Mouse (Mus musculus) midbrain, embryonic 15.5 days (tissue): ENCODE measurements around the gene Vhl. TPM values are rescaled to one million over a fixed set of nuclear protein-coding genes. Genes with fewer than 3 reads are reported as not detected.
A peak's percentile ranks its signal among the peaks of the same experiment; 100 is the strongest.

Source experiments
- ATAC-seq: fragments of 200-750 bp; cut with Nextera tagmentation; replicated peaks from 2 replicates; pipeline ENCODE4 v1.8.0; 2017; ENCODE audit warnings: moderate TSS enrichment
- H3K27ac ChIP-seq: fragments of 300-500 bp; sonication (generic); 2 replicates; pipeline ENCODE4 v1.5.1; 2015; ENCODE audit warnings: mild to moderate bottlenecking, inconsistent platforms
- H3K27me3 ChIP-seq: fragments of 300-500 bp; sonication (generic); replicated peaks from 2 replicates; pipeline ENCODE4 v1.6.1; 2015; ENCODE audit warnings: inconsistent platforms
- H3K36me3 ChIP-seq: fragments of 300-500 bp; sonication (generic); replicated peaks from 2 replicates; pipeline ENCODE4 v1.6.1; 2015; ENCODE audit warnings: inconsistent platforms
- H3K4me1 ChIP-seq: fragments of 300-500 bp; sonication (generic); 2 replicates; pipeline ENCODE4 v1.6.1; 2015; ENCODE audit warnings: inconsistent platforms
- H3K4me2 ChIP-seq: fragments of 300-500 bp; sonication (generic); 2 replicates; pipeline ENCODE4 v1.6.1; 2015; ENCODE audit warnings: inconsistent platforms, mild to moderate bottlenecking, moderate library complexity
- H3K4me3 ChIP-seq: fragments of 300-500 bp; sonication (generic); 2 replicates; pipeline ENCODE4 v1.5.1; 2015; ENCODE audit warnings: mild to moderate bottlenecking, inconsistent platforms
- H3K9ac ChIP-seq: fragments of 300-500 bp; sonication (generic); 2 replicates; pipeline ENCODE4 v1.6.1; 2015; ENCODE audit warnings: mild to moderate bottlenecking, inconsistent platforms
- H3K9me3 ChIP-seq: fragments of 300-500 bp; sonication (generic); 2 replicates; pipeline ENCODE4 v1.6.1; 2016; ENCODE audit warnings: inconsistent platforms
- WGBS: fragments of 180-500 bp; shearing (Covaris S2); methylation state at CpG from one replicate; pipeline ENCODE4 v1.1.7; 2015; ENCODE audit warnings: mixed read lengths; 5-methylcytosine and 5-hydroxymethylcytosine counted together
- polyA plus RNA-seq: library from polyadenylated mRNA; unstranded; fragments of >200 nt; fragmentation: Nextera tagmentation; extraction: Ambion mirVana; gene quantifications from 2 replicates; pipeline ENCODE4 v1.2.1, GENCODE M21; 2015

Gene Vhl
- 75.8 and 79.0 TPM in 2 replicates for polyA plus RNA-seq

GRCm38 (mm10) chr6:113623941-113624751, at the start of gene Vhl:
Vhl (plus strand) TSS chr6:113623959.
- Histone ChIP-seq H3K9ac (peak within 1 kb of the TSS; percentile 61), H3K36me3 (peaks cover 6% of the 10 kb centered on the region), H3K4me1 (peaks cover 22% of the 10 kb centered on the region), H3K9me3 (no peaks in the 10 kb centered on the region), H3K4me3 (peak within 1 kb of the TSS; percentile 63), H3K27ac (peak within 1 kb of the TSS; percentile 84), H3K27me3 (no peaks in the 10 kb centered on the region), H3K4me2 (peak within 1 kb of the TSS; percentile 62)
- under 1% methylated on average over 68 of the region's 76 CpGs for WGBS
- ATAC-seq = peak; percentile 92

GRCm38 (mm10) chr6:113576044-113576443, 47.7 kb upstream of the Vhl start:
- Histone ChIP-seq H3K9me3 (no peaks in the 10 kb centered on the region), H3K4me3 (no peak overlapping the region), H3K27me3 (no peaks in the 10 kb centered on the region), H3K27ac (no peak overlapping the region), H3K4me1 (no peaks in the 10 kb centered on the region), H3K4me2 (no peak overlapping the region), H3K9ac (no peak overlapping the region), H3K36me3 (no peaks in the 10 kb centered on the region)
- no peak for ATAC-seq
- 94% methylated on average over 6 of the region's 6 CpGs for WGBS

- 97% methylated on average over 3 of the region's 3 CpGs for WGBS
- no peaks in the 10 kb centered on the region for H3K9me3 ChIP-seq
- H3K27me3 ChIP-seq = no peaks in the 10 kb centered on the region
- no peak overlapping the region for H3K4me2 ChIP-seq
- no peak overlapping the region for H3K4me3 ChIP-seq
- H3K4me1 ChIP-seq = no peaks in the 10 kb centered on the region
- H3K36me3 ChIP-seq = no peaks in the 10 kb centered on the region
- ATAC-seq = no peak
- H3K27ac ChIP-seq = no peak overlapping the region
- no peak overlapping the region for H3K9ac ChIP-seq
These were observed 44.5 kb upstream of the Vhl start for GRCm38 (mm10) chr6:113579306-113579705.

- no peak for ATAC-seq
- Histone ChIP-seq H3K27ac (no peak overlapping the region), H3K4me2 (no peak overlapping the region), H3K36me3 (no peaks in the 10 kb centered on the region), H3K9me3 (no peaks in the 10 kb centered on the region), H3K4me1 (no peaks in the 10 kb centered on the region), H3K27me3 (no peaks in the 10 kb centered on the region), H3K4me3 (no peak overlapping the region), H3K9ac (no peak overlapping the region)
- WGBS = 95% methylated on average over 4 of the region's 4 CpGs
These were observed 40.7 kb upstream of the Vhl start for GRCm38 (mm10) chr6:113583023-113583422.

- no peak overlapping the region for H3K4me3 ChIP-seq
These were observed 38.7 kb upstream of the Vhl start for GRCm38 (mm10) chr6:113585065-113585464.

GRCm38 (mm10) chr6:113586466-113587183, 37.1 kb upstream of the Vhl start:
- no peak overlapping the region for H3K4me2 ChIP-seq
- H3K4me3 ChIP-seq = no peak overlapping the region
- H3K9me3 ChIP-seq = no peaks in the 10 kb centered on the region
- WGBS = 74% methylated on average over 5 of the region's 5 CpGs
- H3K4me1 ChIP-seq = no peaks in the 10 kb centered on the region
- no peak overlapping the region for H3K9ac ChIP-seq
- no peaks in the 10 kb centered on the region for H3K27me3 ChIP-seq
- H3K36me3 ChIP-seq = no peaks in the 10 kb centered on the region
- no peak for ATAC-seq
- H3K27ac ChIP-seq = no peak overlapping the region

More at GRCm38 (mm10) chr6:113585065-113585464, 38.7 kb upstream of the Vhl start:
- Histone ChIP-seq H3K9me3 (no peaks in the 10 kb centered on the region), H3K4me2 (no peak overlapping the region), H3K27ac (no peak overlapping the region), H3K27me3 (no peaks in the 10 kb centered on the region), H3K36me3 (no peaks in the 10 kb centered on the region), H3K4me1 (no peaks in the 10 kb centered on the region), H3K9ac (no peak overlapping the region)
- 91% methylated on average over 5 of the region's 5 CpGs for WGBS
- ATAC-seq = no peak

- Histone ChIP-seq H3K4me3 (no peak overlapping the region), H3K27ac (no peak overlapping the region), H3K9ac (no peak overlapping the region), H3K36me3 (no peaks in the 10 kb centered on the region), H3K9me3 (no peaks in the 10 kb centered on the region), H3K27me3 (no peaks in the 10 kb centered on the region), H3K4me2 (no peak overlapping the region), H3K4me1 (no peaks in the 10 kb centered on the region)
- no peak for ATAC-seq
- 96% methylated on average over 2 of the region's 2 CpGs for WGBS
These were observed 31.1 kb upstream of the Vhl start for GRCm38 (mm10) chr6:113592637-113593036.

GRCm38 (mm10) chr6:113597945-113598344, 25.8 kb upstream of the Vhl start:
- H3K4me2 ChIP-seq = no peak overlapping the region
- no peak for ATAC-seq
- no peaks in the 10 kb centered on the region for H3K4me1 ChIP-seq
- no peak overlapping the region for H3K4me3 ChIP-seq
- 93% methylated on average over 4 of the region's 4 CpGs for WGBS
- H3K9ac ChIP-seq = no peak overlapping the region
- H3K27me3 ChIP-seq = no peaks in the 10 kb centered on the region
- no peak overlapping the region for H3K27ac ChIP-seq
- H3K9me3 ChIP-seq = no peaks in the 10 kb centered on the region
- no peaks in the 10 kb centered on the region for H3K36me3 ChIP-seq

GRCm38 (mm10) chr6:113599833-113600232, 23.9 kb upstream of the Vhl start:
- H3K36me3 ChIP-seq = no peaks in the 10 kb centered on the region
- no peak overlapping the region for H3K27ac ChIP-seq
- H3K27me3 ChIP-seq = no peaks in the 10 kb centered on the region
- no peaks in the 10 kb centered on the region for H3K4me1 ChIP-seq
- H3K4me2 ChIP-seq = no peak overlapping the region
- H3K4me3 ChIP-seq = no peak overlapping the region
- H3K9me3 ChIP-seq = no peaks in the 10 kb centered on the region
- no peak for ATAC-seq
- 71% methylated on average over 5 of the region's 5 CpGs for WGBS
- H3K9ac ChIP-seq = no peak overlapping the region

GRCm38 (mm10) chr6:113600543-113601139, 23.1 kb upstream of the Vhl start, which contains the start of gene Fancd2os:
Fancd2os (minus strand) TSS chr6:113600715.
- Histone ChIP-seq H3K36me3 (no peaks in the 10 kb centered on the region), H3K4me2 (no peak within 1 kb of the TSS), H3K4me1 (peaks cover 5% of the 10 kb centered on the region), H3K27ac (no peak within 1 kb of the TSS), H3K4me3 (no peak within 1 kb of the TSS), H3K9me3 (no peaks in the 10 kb centered on the region), H3K9ac (no peak within 1 kb of the TSS), H3K27me3 (no peaks in the 10 kb centered on the region)
- no peak for ATAC-seq
- WGBS = 32% methylated on average over 23 of the region's 23 CpGs

GRCm38 (mm10) chr6:113602821-113603220, 20.9 kb upstream of the Vhl start:
- Histone ChIP-seq H3K4me2 (no peak overlapping the region), H3K36me3 (no peaks in the 10 kb centered on the region), H3K27me3 (no peaks in the 10 kb centered on the region), H3K4me1 (peaks cover 19% of the 10 kb centered on the region), H3K9me3 (no peaks in the 10 kb centered on the region), H3K9ac (no peak overlapping the region), H3K4me3 (no peak overlapping the region), H3K27ac (no peak overlapping the region)
- ATAC-seq = no peak
- WGBS = 91% methylated on average over 6 of the region's 6 CpGs

- peak overlapping the region; percentile 95 for H3K4me3 ChIP-seq
- peaks cover 24% of the 10 kb centered on the region for H3K4me1 ChIP-seq
- H3K4me2 ChIP-seq = peak overlapping the region; percentile 89
- H3K9ac ChIP-seq = peak overlapping the region; percentile 90; the same call in 1 of the 2 replicates
- WGBS = 56% methylated on average over 12 of the region's 12 CpGs
- no peak for ATAC-seq
- no peaks in the 10 kb centered on the region for H3K36me3 ChIP-seq
- no peaks in the 10 kb centered on the region for H3K27me3 ChIP-seq
- H3K9me3 ChIP-seq = no peaks in the 10 kb centered on the region
- H3K27ac ChIP-seq = peak overlapping the region; percentile 78
These were observed 19.8 kb upstream of the Vhl start for GRCm38 (mm10) chr6:113603993-113604392.
